Mouse (Mus musculus) heart, adult 2 months (tissue): ENCODE measurements around the gene Myo10.

Source experiments
- CTCF ChIP-seq: fragments of 200-600 bp; IDR thresholded peaks from 2 replicates; pipeline ENCODE4 v1.8.1; 2022; ENCODE audit warnings: antibody characterized with exemption, mild to moderate bottlenecking, moderate library complexity
- EP300 ChIP-seq: fragments of 200-500 bp; IDR thresholded peaks from 2 replicates; pipeline ENCODE4 v1.6.1; 2011; ENCODE audit warnings: low read depth, low read length, control low read depth; ENCODE audit not compliant: insufficient read depth
- POLR2A ChIP-seq: fragments of 200-500 bp; IDR thresholded peaks from 2 replicates; pipeline ENCODE4 v1.6.1; 2011; ENCODE audit warnings: mild to moderate bottlenecking, low read depth, low read length, control low read depth; ENCODE audit not compliant: insufficient read depth

- no peak for TF ChIP-seq CTCF
- TF ChIP-seq POLR2A: no peak
- TF ChIP-seq EP300: no peak
Measured at GRCm38 (mm10) chr15:25773711-25774513, 151.6 kb downstream of the Myo10 start.
